Mouse (Mus musculus) CD4-positive helper T cell, adult 2 months (primary cell): ENCODE results near the gene Sgta.

ENCODE experiments used
- DNase-seq: peaks from one replicate; pipeline ENCODE4 v3.0.0-alpha.2; 2012; ENCODE audit warnings: low read depth, missing footprints, low spot score

The Sgta gene

GRCm38 (mm10) chr10:81020207-81020606, 39.8 kb downstream of the Sgta start:
- no peak for DNase-seq

- DNase-seq = no peak
Measured at GRCm38 (mm10) chr10:81019687-81020086, 40.3 kb downstream of the Sgta start.

- DNase-seq = no peak
Measured at GRCm38 (mm10) chr10:81018326-81018725, 41.7 kb downstream of the Sgta start.

- peak; percentile 75 for DNase-seq
Measured at GRCm38 (mm10) chr10:81016645-81017044, 43.3 kb downstream of the Sgta start.

GRCm38 (mm10) chr10:81015666-81016065, 44.3 kb downstream of the Sgta start:
- no peak for DNase-seq

- DNase-seq = peak; percentile 90
Measured at GRCm38 (mm10) chr10:81014393-81015384, 45.3 kb downstream of the Sgta start, which contains the start of gene Gng7. Gene Gng7 (minus strand): TSS chr10:81014945.

- DNase-seq = no peak
Measured at GRCm38 (mm10) chr10:81010851-81011250, 49.1 kb downstream of the Sgta start.

GRCm38 (mm10) chr10:81007240-81007639, 52.7 kb downstream of the Sgta start:
- DNase-seq = no peak

GRCm38 (mm10) chr10:81006005-81006677, 53.8 kb downstream of the Sgta start:
- DNase-seq = no peak

- no peak for DNase-seq
Measured at GRCm38 (mm10) chr10:81001161-81001560, 58.8 kb downstream of the Sgta start.

GRCm38 (mm10) chr10:81000197-81001062, 59.6 kb downstream of the Sgta start:
- no peak for DNase-seq

GRCm38 (mm10) chr10:80999362-81000196, 60.4 kb downstream of the Sgta start:
- DNase-seq = peak; percentile 88

GRCm38 (mm10) chr10:80998778-80999177, 61.2 kb downstream of the Sgta start:
- peak; percentile 74 for DNase-seq

- no peak for DNase-seq
Measured at GRCm38 (mm10) chr10:80998021-80998420, 62.0 kb downstream of the Sgta start.

- no peak for DNase-seq
Measured at GRCm38 (mm10) chr10:80997332-80997731, 62.6 kb downstream of the Sgta start.

GRCm38 (mm10) chr10:80996501-80996900, 63.5 kb downstream of the Sgta start:
- no peak for DNase-seq

- peak; percentile 75 for DNase-seq
Measured at GRCm38 (mm10) chr10:80995091-80995632, 64.8 kb downstream of the Sgta start.

GRCm38 (mm10) chr10:80994621-80995020, 65.4 kb downstream of the Sgta start:
- DNase-seq = no peak
